11 mouse cellular contexts compared by ENCODE assay signal in the genomic region with DNA sequence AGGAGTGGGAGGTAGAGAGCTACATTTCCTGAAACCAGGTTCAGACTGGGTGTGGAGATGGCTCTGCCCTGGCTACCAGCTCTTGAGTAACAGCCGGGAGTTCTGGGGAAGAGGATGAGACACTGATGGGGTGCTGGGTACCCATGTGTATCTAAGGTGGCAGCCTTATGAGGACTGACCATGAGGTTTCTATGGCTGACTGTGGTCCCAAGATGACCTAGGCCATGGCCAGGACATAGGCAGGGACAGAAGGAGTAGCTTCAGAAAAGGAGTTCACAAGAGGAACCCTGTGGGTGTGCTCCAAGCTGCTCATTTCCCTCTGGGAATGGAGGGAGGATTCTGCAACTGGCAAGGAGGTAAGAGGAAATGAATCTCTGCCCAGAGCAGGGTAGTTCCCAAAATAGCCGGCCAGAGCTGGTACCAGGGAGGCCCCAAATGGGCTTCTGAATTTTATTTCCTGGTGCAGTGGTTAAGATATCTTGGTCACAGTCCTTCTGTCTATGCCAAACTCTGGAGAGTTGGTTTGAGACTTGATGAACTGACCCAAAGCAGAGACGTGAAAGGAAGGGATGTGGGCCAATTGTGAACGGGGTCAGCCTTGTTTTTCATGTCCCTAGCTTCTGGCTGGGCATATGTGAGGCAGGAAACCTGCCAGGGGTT. TPM values are rescaled to one million over a fixed set of nuclear protein-coding genes. Genes with fewer than 3 reads are reported as not detected.
A peak's percentile ranks its signal among the peaks of the same experiment; 100 is the strongest.
DNase-seq lines count a peak whose midpoint lies in the region; ATAC-seq and TF ChIP-seq lines count a peak whose summit lies in the region.
"Had no signal": no experiment of that assay in that cellular context is flagged by ENCODE, and none has a peak within 500 bp of the region (broad histone marks: within the 10 kb centered on the region; RNA-seq: fewer than 3 reads in every experiment).

No protein-coding gene starts in this region.

- no peak overlapping the region for H3K27ac ChIP-seq in testis, adult 2 months (ENCODE audit: control insufficient read depth, insufficient read depth, low read depth, low read length)
- H3K27ac ChIP-seq in intestine, embryonic 15.5 days, result peak overlapping the region; percentile 54

- no peak for TF ChIP-seq POLR2A in testis, adult 2 months (IDR thresholded peaks at IDR 0.05; ENCODE audit: control insufficient read depth, low read depth, low read length)

- peaks cover 8% of the 10 kb centered on the region for H3K4me1 ChIP-seq in testis, adult 2 months (ENCODE audit: control insufficient read depth, insufficient read depth, low read length)
- peaks cover 42% of the 10 kb centered on the region for H3K4me1 ChIP-seq in intestine, embryonic 15.5 days (replicated peaks)

- no peak for TF ChIP-seq CTCF in testis, adult 2 months (IDR thresholded peaks at IDR 0.05; ENCODE audit: control insufficient read depth, insufficient read depth, insufficient replicate concordance, low read depth, low read length)

- ATAC-seq in intestine, embryonic 15.5 days, result no peak
- ATAC-seq in CD4-positive, CD25-positive, alpha-beta regulatory T cell, adult 4 months, result no peak

- peak; percentile 96 for DNase-seq in heart, adult 11 months
- no peak for DNase-seq in heart, postnatal 25 days (ENCODE audit: low spot score)
- no peak for DNase-seq in testis, postnatal 14 days (ENCODE audit: low spot score)
- no peak for DNase-seq in retina, postnatal 1 day
- no peak for DNase-seq in cerebellum, adult 11 months
- DNase-seq: adrenal gland, postnatal 25 days had no signal

- H3K9me3 ChIP-seq in intestine, embryonic 15.5 days, result no peaks in the 10 kb centered on the region

- peak overlapping the region; percentile 17 for H3K4me3 ChIP-seq in testis, adult 2 months (ENCODE audit: control insufficient read depth, low read depth, low read length)
- H3K4me3 ChIP-seq in intestine, embryonic 15.5 days (replicated peaks), result no peak overlapping the region

- no peaks in the 10 kb centered on the region for H3K27me3 ChIP-seq in testis, adult 2 months (ENCODE audit: control insufficient read depth, insufficient read depth, low read length)
- H3K27me3 ChIP-seq in intestine, embryonic 15.5 days (replicated peaks), result no peaks in the 10 kb centered on the region

- intact Hi-C loops in heart, postnatal 25 days (cut with DNase I), result no loop called here

- no peaks in the 10 kb centered on the region for H3K36me3 ChIP-seq in testis, adult 2 months (ENCODE audit: control insufficient read depth, insufficient read depth, low read length)
- no peaks in the 10 kb centered on the region for H3K36me3 ChIP-seq in intestine, embryonic 15.5 days

- H3K9ac ChIP-seq in intestine, embryonic 15.5 days, result no peak overlapping the region

- WGBS in intestine, embryonic 15.5 days, result 63% methylated on average over 4 of the region's 4 CpGs

- H3K4me2 ChIP-seq in intestine, embryonic 15.5 days (replicated peaks), result peak overlapping the region; percentile 19; the same call in 1 of the 2 replicates

RNA-seq across cellular contexts. Expression of gene Pfkfb4, which starts 1.6 kb away (rescaled TPM):
- total RNA-seq in heart, postnatal 25 days (2021), result 1 to 10 TPM; 2.3 to 2.7 TPM
- 41.2 and 53.3 TPM in 2 replicates for polyA plus RNA-seq in testis, adult 2 months (2012; rRNA removed)
- 11.5 and 17.0 TPM in 2 replicates for polyA plus RNA-seq in intestine, embryonic 15.5 days (2015; fragmentation: Nextera tagmentation; extraction: Ambion mirVana)
- 10 to 100 TPM in 1 of 2 experiments, 1 to 10 TPM in 1; 6.1 to 12.7 TPM for polyA plus RNA-seq in CD4-positive, CD25-positive, alpha-beta regulatory T cell, adult 4 months (2017; shearing (Covaris generic))

RNA-seq across cellular contexts. Expression of gene Ucn2, which starts 4.1 kb away (rescaled TPM):
- total RNA-seq in heart, postnatal 25 days (2021), result not detected
- 0.35 and 0.88 TPM in 2 replicates for polyA plus RNA-seq in testis, adult 2 months (2012; rRNA removed)
- polyA plus RNA-seq in intestine, embryonic 15.5 days (2015; fragmentation: Nextera tagmentation; extraction: Ambion mirVana), result not detected in 2 replicates
- not detected for polyA plus RNA-seq in CD4-positive, CD25-positive, alpha-beta regulatory T cell, adult 4 months (2017; shearing (Covaris generic))
- polyA plus RNA-seq: limb, embryonic 11.5 days; neural tube, embryonic 11.5 days had no signal

RNA-seq across cellular contexts. Expression of gene Col7a1, which starts 36.5 kb away (rescaled TPM):
- total RNA-seq in heart, postnatal 25 days (2021), result under 1 TPM; 0.23 to 0.61 TPM
- 3.4 and 4.9 TPM in 2 replicates for polyA plus RNA-seq in testis, adult 2 months (2012; rRNA removed)
- polyA plus RNA-seq in intestine, embryonic 15.5 days (2015; fragmentation: Nextera tagmentation; extraction: Ambion mirVana), result 0.85 and 2.4 TPM in 2 replicates
- not detected for polyA plus RNA-seq in CD4-positive, CD25-positive, alpha-beta regulatory T cell, adult 4 months (2017; shearing (Covaris generic))

RNA-seq across cellular contexts. Expression of gene Shisa5, which starts 48.4 kb away (rescaled TPM):
- total RNA-seq in heart, postnatal 25 days (2021), result 10 to 100 TPM; 43.0 to 43.2 TPM
- 21.0 and 22.7 TPM in 2 replicates for polyA plus RNA-seq in testis, adult 2 months (2012; rRNA removed)
- polyA plus RNA-seq in intestine, embryonic 15.5 days (2015; fragmentation: Nextera tagmentation; extraction: Ambion mirVana), result 112 and 121 TPM in 2 replicates
- 1,000 to 10,000 TPM; 3,771 to 6,921 TPM for polyA plus RNA-seq in CD4-positive, CD25-positive, alpha-beta regulatory T cell, adult 4 months (2017; shearing (Covaris generic))

RNA-seq across cellular contexts. Expression of gene Uqcrc1, which starts 53.5 kb away (rescaled TPM):
- total RNA-seq in heart, postnatal 25 days (2021), result 1,000 to 10,000 TPM; 2,451 to 2,563 TPM
- 432 and 464 TPM in 2 replicates for polyA plus RNA-seq in testis, adult 2 months (2012; rRNA removed)
- polyA plus RNA-seq in intestine, embryonic 15.5 days (2015; fragmentation: Nextera tagmentation; extraction: Ambion mirVana), result 568 and 640 TPM in 2 replicates
- polyA plus RNA-seq in CD4-positive, CD25-positive, alpha-beta regulatory T cell, adult 4 months (2017; shearing (Covaris generic)), result 100 to 1,000 TPM; 182 to 369 TPM
